Mouse (Mus musculus): Measurements from ENCODE around the gene Glg1.

DNA sequence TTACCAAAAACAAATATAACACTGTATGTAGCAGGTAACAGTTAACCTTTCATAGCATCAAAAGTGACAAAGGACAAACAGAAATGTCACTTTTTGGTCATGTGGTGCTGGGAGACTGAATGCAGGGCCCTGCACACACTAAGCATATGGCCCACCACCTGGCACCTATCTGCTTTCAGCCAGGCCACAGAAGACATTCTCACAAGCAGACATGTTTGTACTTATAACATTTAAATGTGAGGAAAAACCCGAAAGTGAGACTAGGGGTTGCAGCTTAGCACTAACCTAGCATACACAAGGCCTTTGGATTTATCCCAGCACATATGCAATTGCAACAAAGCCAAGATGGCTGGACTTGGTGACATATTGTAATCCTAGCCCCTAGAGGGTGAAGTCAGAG, 39.0 kb upstream of the Glg1 start:
- no peak for TF ChIP-seq POLR2A (IDR thresholded peaks at IDR 0.05; ENCODE audit: extremely low read depth, insufficient read depth, low read length)
- no peak for TF ChIP-seq CTCF (IDR thresholded peaks at IDR 0.05; ENCODE audit: low read depth, low read length)

Data from liver, adult 2 months (tissue).